In genomic region chrX:126777643-126778042, GRCm38 (mm10) we compare ENCODE assay signal across 26 mouse cellular contexts. TPM values are rescaled to one million over a fixed set of nuclear protein-coding genes. Genes with fewer than 3 reads are reported as not detected.
A peak's percentile ranks its signal among the peaks of the same experiment; 100 is the strongest.
DNase-seq lines count a peak whose midpoint lies in the region; ATAC-seq and TF ChIP-seq lines count a peak whose summit lies in the region.
"Not testable (repeated sequence)": the region's sequence is repeated elsewhere in the genome, so short reads cannot be mapped to it uniquely, and the experiment has no call there.
"Had no signal": no experiment of that assay in that cellular context is flagged by ENCODE, and none has a peak within 500 bp of the region (broad histone marks: within the 10 kb centered on the region; RNA-seq: fewer than 3 reads in every experiment).

No protein-coding gene starts in this region.

- H3ac ChIP-seq in myocyte (ENCODE audit: control insufficient read depth, insufficient read length), result not testable (repeated sequence)

- not testable (repeated sequence) for H3K9me3 ChIP-seq in embryonic facial prominence, embryonic 14.5 days (ENCODE audit: control insufficient read depth, low read length); hindbrain, embryonic 11.5 days (ENCODE audit: control insufficient read depth, low read length)

- 85% methylated on average over 5 of the region's 6 CpGs for WGBS in embryonic facial prominence, embryonic 14.5 days
- 91% methylated on average over 5 of the region's 6 CpGs for WGBS in hindbrain, embryonic 11.5 days
- 80% methylated on average over 5 of the region's 6 CpGs for WGBS in kidney, adult 2 months
- WGBS in thymus, adult 2 months, result 89% methylated on average over 5 of the region's 6 CpGs

- TF ChIP-seq CTCF in Patski (IDR thresholded peaks at IDR 0.05); kidney, adult 2 months (conservative IDR thresholded peaks at IDR 0.05; ENCODE audit: insufficient read depth, insufficient read length, low read depth, low read length); thymus, adult 2 months (IDR thresholded peaks at IDR 0.05; ENCODE audit: borderline replicate concordance, control insufficient read depth, extremely low read depth, insufficient read depth, low read length, poor library complexity): not testable (repeated sequence)

- H3K27ac ChIP-seq in embryonic facial prominence, embryonic 14.5 days (replicated peaks; ENCODE audit: low read depth, low read length); hindbrain, embryonic 11.5 days (ENCODE audit: low read depth, low read length); kidney, adult 2 months (ENCODE audit: insufficient read depth, low read depth, low read length); thymus, adult 2 months (ENCODE audit: control insufficient read depth, insufficient read depth, low read length): not testable (repeated sequence)

- CTCF ChIA-PET in Patski (lab: Charles Lee), result not testable (repeated sequence)

- in situ Hi-C loops in Patski (cut with MboI; ENCODE audit: low pct_unique_long_range_greater_than_20kb), result not testable (repeated sequence)

- H3K79me2 ChIP-seq in myocyte (ENCODE audit: control insufficient read depth, insufficient read depth), result not testable (repeated sequence)

- H3K4me1 ChIP-seq in embryonic facial prominence, embryonic 14.5 days (ENCODE audit: control insufficient read depth, insufficient read depth, low read length); hindbrain, embryonic 11.5 days (replicated peaks; ENCODE audit: control insufficient read depth, insufficient read depth, low read length); kidney, adult 2 months (ENCODE audit: control insufficient read depth, insufficient read depth, low read length); thymus, adult 2 months (replicated peaks; ENCODE audit: control insufficient read depth, insufficient read depth, low read length): not testable (repeated sequence)

- not testable (repeated sequence) for H3K27me3 ChIP-seq in Patski; embryonic facial prominence, embryonic 14.5 days (replicated peaks; ENCODE audit: control insufficient read depth, insufficient read depth, low read length); hindbrain, embryonic 11.5 days (ENCODE audit: control insufficient read depth, insufficient read depth, low read length); kidney, adult 2 months (replicated peaks; ENCODE audit: control insufficient read depth, insufficient read depth, low read length); myocyte (ENCODE audit: control insufficient read depth, insufficient read depth, insufficient read length); thymus, adult 2 months (ENCODE audit: control insufficient read depth, insufficient read depth, low read length)

- POLR2A ChIA-PET in Patski (lab: Charles Lee), result not testable (repeated sequence)

- H3K4me2 ChIP-seq in embryonic facial prominence, embryonic 14.5 days (ENCODE audit: low read depth, low read length); hindbrain, embryonic 11.5 days (replicated peaks; ENCODE audit: low read depth, low read length): not testable (repeated sequence)
- peak overlapping the region; percentile 51 for H3K4me2 ChIP-seq in myocyte (ENCODE audit: low read depth)

- H3K9ac ChIP-seq in embryonic facial prominence, embryonic 14.5 days (ENCODE audit: low read depth, low read length); hindbrain, embryonic 11.5 days (ENCODE audit: low read depth, low read length): not testable (repeated sequence)

- DNase-seq in CD4-positive, CD25-positive, alpha-beta regulatory T cell, adult 2 months (ENCODE audit: low read depth, low spot score), result peak; percentile 0
- peak; percentile 31 for DNase-seq in Patski (ENCODE audit: low read depth, low spot score)
- peak; percentile 2 to 17 for DNase-seq in cerebellum, postnatal 4 days (ENCODE audit: low spot score in 2 of 2)
- DNase-seq in embryonic facial prominence, embryonic 14.5 days (ENCODE audit: low spot score), result peak; percentile 0
- peak; percentile 34 for DNase-seq in hindbrain, embryonic 11.5 days (ENCODE audit: low spot score)
- DNase-seq in kidney, adult 2 months, result peak; percentile 6
- peak; percentile 1 for DNase-seq in thymus, adult 2 months

- not testable (repeated sequence) for H3K4me3 ChIP-seq in embryonic facial prominence, embryonic 14.5 days (ENCODE audit: low read depth, low read length); hindbrain, embryonic 11.5 days (ENCODE audit: low read depth, low read length); kidney, adult 2 months (ENCODE audit: insufficient read depth, low read depth, low read length); myocyte; thymus, adult 2 months (ENCODE audit: control insufficient read depth, insufficient read depth, low read length)

- H3K36me3 ChIP-seq in embryonic facial prominence, embryonic 14.5 days (ENCODE audit: control insufficient read depth, insufficient read depth, low read length); hindbrain, embryonic 11.5 days (ENCODE audit: control insufficient read depth, insufficient read depth, low read length); kidney, adult 2 months (ENCODE audit: control insufficient read depth, insufficient read depth, low read length); myocyte (ENCODE audit: control insufficient read depth, insufficient read depth); thymus, adult 2 months (ENCODE audit: control insufficient read depth, insufficient read depth, low read length): not testable (repeated sequence)

- not testable (repeated sequence) for TF ChIP-seq POLR2A in kidney, adult 2 months (IDR thresholded peaks at IDR 0.05; ENCODE audit: low read depth, low read length); myocyte (IDR thresholded peaks at IDR 0.05; ENCODE audit: insufficient read length, low read depth); thymus, adult 2 months (IDR thresholded peaks at IDR 0.05; ENCODE audit: control insufficient read depth, extremely low read depth, insufficient read depth, low read length, poor library complexity)

- not testable (repeated sequence) for ATAC-seq in Patski; embryonic facial prominence, embryonic 14.5 days (ENCODE audit: low read depth); hindbrain, embryonic 11.5 days (ENCODE audit: low FRiP score)

RNA-seq across cellular contexts. Expression of gene 4932411N23Rik, which starts 38.0 kb away (rescaled TPM):
- polyA plus RNA-seq in Patski (2021), result not detected
- polyA plus RNA-seq in embryonic facial prominence, embryonic 14.5 days (2014; fragmentation: Nextera tagmentation; extraction: Ambion mirVana), result not detected in 2 replicates
- polyA plus RNA-seq in hindbrain, embryonic 11.5 days (2014; fragmentation: Nextera tagmentation; extraction: Ambion mirVana), result not detected in 2 replicates
- polyA plus RNA-seq in kidney, adult 2 months (2012; rRNA removed), result not detected in 2 replicates
- polyA plus RNA-seq in myocyte (2012; fragmentation: generic; extraction: Trizol), result not detected
- polyA plus RNA-seq in thymus, adult 2 months (2012; rRNA removed), result not detected in 2 replicates
- polyA plus RNA-seq: CD4-positive, CD25-positive, alpha-beta regulatory T cell, adult 4 months; embryonic facial prominence, embryonic 10.5 days; forebrain, embryonic 13.5 days; frontal cortex, adult 2 months; heart, adult 2 months; heart, embryonic 12.5 days; heart, postnatal 0 days; hindbrain, embryonic 15.5 days; intestine, embryonic 16.5 days; large intestine, adult 2 months; limb, embryonic 14.5 days; liver, embryonic 12.5 days; liver, postnatal 0 days; lung, postnatal 0 days; midbrain, embryonic 15.5 days; neural tube, embryonic 12.5 days; stomach, embryonic 14.5 days; urinary bladder, adult 2 months had no signal
